Mouse (Mus musculus) liver, adult 2 months (tissue): ENCODE data around the gene Fry.

Experiments
- CTCF ChIP-seq: fragments of 200-500 bp; IDR thresholded peaks from 2 replicates; pipeline ENCODE4 v1.5.1; 2011; ENCODE audit warnings: low read depth, low read length, control low read depth
- POLR2A ChIP-seq: fragments of 200-500 bp; IDR thresholded peaks from 2 replicates; pipeline ENCODE4 v1.6.1; 2011; ENCODE audit warnings: low read length, control low read depth; ENCODE audit not compliant: insufficient read depth; ENCODE audit errors: extremely low read depth

DNA sequence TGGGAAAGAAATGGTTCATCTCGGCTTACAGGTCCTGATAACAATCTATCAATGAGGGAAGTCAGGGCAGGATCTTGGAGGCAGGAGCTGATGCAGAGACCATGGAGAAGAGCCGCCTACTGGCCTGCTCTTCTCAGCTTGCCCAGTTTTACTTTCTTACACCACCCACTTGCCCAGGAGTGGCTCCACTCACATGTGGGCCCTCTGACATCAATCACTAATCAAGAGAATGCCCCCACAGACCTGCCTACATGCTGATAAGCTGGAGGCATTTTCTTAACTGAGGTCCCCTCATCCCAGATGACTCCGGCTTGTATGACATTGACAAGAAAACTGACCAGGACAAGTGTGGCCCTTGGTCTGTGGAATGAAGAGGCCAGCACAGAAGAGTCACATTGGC is 16.2 kb downstream of the Fry start:
- TF ChIP-seq CTCF, result no peak
- no peak for TF ChIP-seq POLR2A
